Mouse (Mus musculus): Measurements from ENCODE around the gene 4931417E11Rik. TPM values are rescaled to one million over a fixed set of nuclear protein-coding genes. Genes with fewer than 3 reads are reported as not detected.

Gene 4931417E11Rik
- polyA plus RNA-seq (2015; fragmentation: Nextera tagmentation; extraction: Ambion mirVana), result not detected in 2 replicates

GRCm38 (mm10) chr6:73469567-73469966 lies at the start of gene 4931417E11Rik:
4931417E11Rik (minus strand) TSS chr6:73469667.

Other genes starting within 250 kb of the 4931417E11Rik start
- gene Dnah6, start 248.0 kb downstream of the 4931417E11Rik start, polyA plus RNA-seq (2015; fragmentation: Nextera tagmentation; extraction: Ambion mirVana), result 0.06 TPM in 2 replicates
- 380 and 409 TPM in 2 replicates for gene Suclg1, start 221.3 kb downstream of the 4931417E11Rik start, polyA plus RNA-seq (2015; fragmentation: Nextera tagmentation; extraction: Ambion mirVana)